Mouse (Mus musculus): ENCODE measurements around the gene Cbr2.
A peak's percentile ranks its signal among the peaks of the same experiment; 100 is the strongest.
"Not testable (repeated sequence)": the region's sequence is repeated elsewhere in the genome, so short reads cannot be mapped to it uniquely, and the experiment has no call there.

Gene Cbr2

DNA sequence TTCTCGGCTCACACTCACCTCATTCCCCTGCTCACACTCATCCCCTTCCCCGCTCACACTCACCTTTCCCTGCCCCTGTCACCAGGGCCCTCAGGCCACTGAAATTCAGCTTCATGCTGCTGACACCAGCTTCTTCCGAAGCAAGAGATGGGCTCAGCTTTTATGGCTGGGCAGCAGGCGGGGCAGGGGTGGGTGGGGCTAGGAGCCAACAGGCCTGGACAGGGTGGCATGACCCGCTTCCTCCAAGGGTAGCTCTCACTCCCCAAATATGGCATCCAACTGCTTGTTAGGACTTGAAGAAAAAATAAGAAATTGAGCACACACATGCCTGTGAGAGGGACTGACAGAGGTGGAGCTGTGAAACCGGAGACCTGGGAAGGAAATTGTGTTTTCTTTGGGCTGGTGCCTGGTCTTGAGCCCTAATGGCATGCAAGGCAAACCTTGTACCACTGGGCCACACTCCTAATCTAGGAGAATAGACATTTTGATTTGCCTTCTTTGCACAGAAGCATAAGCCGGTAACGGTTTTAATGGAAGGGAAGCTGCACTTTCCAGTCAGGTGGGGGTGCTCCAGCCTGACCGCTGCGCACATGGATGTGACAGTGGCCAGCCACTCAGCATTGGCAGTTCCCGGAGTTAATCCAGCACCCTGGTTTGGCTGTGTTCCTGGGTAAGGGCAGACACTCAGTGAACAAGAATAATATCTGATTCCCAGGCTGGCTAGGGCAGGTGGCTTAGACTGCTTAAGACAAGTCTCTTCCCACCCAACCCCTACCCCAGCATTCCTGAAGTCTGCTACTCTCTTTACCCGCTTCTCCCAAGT, at the start of gene Cbr2:
Gene Cbr2 (minus strand): TSS at position 257 of the 823 bp plus-strand sequence.
- no peaks in the 10 kb centered on the region for H3K27me3 ChIP-seq (ENCODE audit: control insufficient read depth, insufficient read depth, low read length, poor library complexity, severe bottlenecking)
- DNase-seq (ENCODE audit: low read depth, low spot score) = no peak
- H3K36me3 ChIP-seq (ENCODE audit: control insufficient read depth, insufficient read depth, low read length, poor library complexity, severe bottlenecking) = no peaks in the 10 kb centered on the region

DNA sequence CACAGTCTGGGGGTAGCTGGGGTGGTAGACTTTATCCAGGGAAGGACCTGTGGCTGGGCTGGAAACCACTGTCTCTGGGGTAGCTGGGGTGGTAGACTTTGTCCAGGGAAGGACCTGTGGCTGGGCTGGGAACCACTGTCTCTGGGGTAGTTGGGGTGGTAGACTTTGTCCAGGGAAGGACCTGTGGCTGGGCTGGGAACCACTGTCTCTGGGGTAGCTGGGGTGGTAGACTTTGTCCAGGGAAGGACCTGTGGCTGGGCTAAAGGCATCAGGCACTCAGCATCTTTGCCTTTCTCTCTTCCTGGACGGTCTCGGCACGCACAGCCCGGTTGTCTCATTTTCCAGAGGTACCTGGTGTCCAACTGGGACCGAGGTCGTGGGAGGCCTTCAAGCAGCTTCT, 49.4 kb upstream of the Cbr2 start:
- not testable (repeated sequence) for DNase-seq (ENCODE audit: low read depth, low spot score); H3K36me3 ChIP-seq (ENCODE audit: control insufficient read depth, insufficient read depth, low read length, poor library complexity, severe bottlenecking)

DNA sequence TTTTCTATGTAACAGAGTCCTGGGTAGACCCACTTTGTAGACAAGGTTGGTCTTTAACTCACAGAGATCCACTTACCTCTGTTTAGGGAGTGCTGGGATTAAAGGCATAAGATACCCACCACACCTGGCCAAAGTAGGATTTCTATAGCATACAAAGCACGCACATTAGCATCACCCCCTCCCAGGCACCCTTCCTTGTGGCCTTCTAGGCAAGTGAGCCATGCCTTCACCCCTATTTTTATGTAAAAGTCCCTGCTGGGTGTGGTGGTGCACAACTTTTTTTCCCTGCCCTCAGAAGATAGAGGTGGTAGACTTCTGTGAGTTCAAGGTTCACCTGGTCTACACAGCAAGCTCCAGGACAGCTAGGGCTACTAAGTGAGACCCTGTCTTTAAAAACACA, 48.0 kb upstream of the Cbr2 start:
- no peak for DNase-seq (ENCODE audit: low read depth, low spot score)
- Histone ChIP-seq H3K36me3 (ENCODE audit: control insufficient read depth, insufficient read depth, low read length, poor library complexity, severe bottlenecking) (0 out of 2 replicates have a peak, but pooled peaks cover 1% of the 10 kb centered on the region), H3K27me3 (ENCODE audit: control insufficient read depth, insufficient read depth, low read length, poor library complexity, severe bottlenecking) (no peaks in the 10 kb centered on the region)

More for the DNA sequence above, 49.4 kb upstream of the Cbr2 start:
- H3K27me3 ChIP-seq (ENCODE audit: control insufficient read depth, insufficient read depth, low read length, poor library complexity, severe bottlenecking) = not testable (repeated sequence)

DNA sequence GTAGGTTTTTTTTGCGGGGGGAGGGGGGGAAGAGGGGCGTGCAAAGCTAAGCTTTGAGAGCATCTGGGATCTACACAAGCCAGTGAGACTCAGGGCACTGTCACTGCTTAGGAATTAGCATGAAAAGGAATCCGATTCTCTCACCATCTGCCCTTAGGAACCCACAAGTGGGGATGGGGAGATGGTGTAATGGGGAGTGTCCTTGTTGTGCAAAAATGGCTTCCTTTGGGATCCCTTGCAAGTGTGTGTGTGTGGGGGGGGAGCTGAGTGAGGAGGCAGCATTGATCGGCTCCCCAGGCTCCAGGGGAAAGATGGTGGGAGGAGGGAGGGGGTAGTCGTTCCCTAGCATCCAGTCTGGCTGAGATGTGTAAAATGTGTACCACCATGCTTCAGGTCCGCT, 45.2 kb upstream of the Cbr2 start:
- Histone ChIP-seq H3K27me3 (ENCODE audit: control insufficient read depth, insufficient read depth, low read length, poor library complexity, severe bottlenecking) (no peaks in the 10 kb centered on the region), H3K36me3 (ENCODE audit: control insufficient read depth, insufficient read depth, low read length, poor library complexity, severe bottlenecking) (0 out of 2 replicates have a peak, but pooled peaks cover 1% of the 10 kb centered on the region)
- no peak for DNase-seq (ENCODE audit: low read depth, low spot score)

DNA sequence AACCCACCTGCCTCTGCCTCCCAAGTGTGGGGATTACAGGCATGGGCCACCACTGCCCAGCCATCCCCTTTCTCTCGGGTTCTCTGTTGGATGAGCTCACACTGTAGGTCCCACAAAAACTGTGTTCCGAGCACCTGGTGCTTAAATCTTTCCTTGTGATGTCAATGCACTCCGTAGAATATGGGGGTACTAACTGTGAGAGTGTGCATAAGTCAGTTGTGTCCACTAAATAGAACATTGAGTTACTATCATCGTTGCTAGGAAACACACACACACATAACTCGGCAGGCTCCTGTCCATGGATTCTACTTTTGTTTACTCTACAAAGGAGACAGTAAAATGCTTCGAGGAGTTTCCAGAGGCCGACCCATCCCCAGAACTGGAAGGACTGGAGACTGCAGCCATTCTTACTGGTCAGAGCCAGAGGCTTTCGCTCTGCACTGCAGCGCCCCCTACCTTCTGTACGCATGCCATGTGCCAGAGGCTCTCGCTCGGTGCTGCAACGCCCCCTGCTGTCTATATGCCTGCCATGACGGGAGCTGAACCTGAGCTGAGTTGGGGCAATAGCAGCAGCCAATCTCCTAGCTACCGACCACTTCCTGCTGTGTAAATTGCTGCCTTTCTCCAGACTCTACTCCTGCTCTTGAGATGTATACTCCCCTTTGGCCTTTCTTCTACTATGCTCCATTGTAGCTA, 44.0 kb upstream of the Cbr2 start:
- peak; percentile 93 for DNase-seq (ENCODE audit: low read depth, low spot score)
- Histone ChIP-seq H3K27me3 (ENCODE audit: control insufficient read depth, insufficient read depth, low read length, poor library complexity, severe bottlenecking) (no peaks in the 10 kb centered on the region), H3K36me3 (ENCODE audit: control insufficient read depth, insufficient read depth, low read length, poor library complexity, severe bottlenecking) (no peaks in the 10 kb centered on the region)

DNA sequence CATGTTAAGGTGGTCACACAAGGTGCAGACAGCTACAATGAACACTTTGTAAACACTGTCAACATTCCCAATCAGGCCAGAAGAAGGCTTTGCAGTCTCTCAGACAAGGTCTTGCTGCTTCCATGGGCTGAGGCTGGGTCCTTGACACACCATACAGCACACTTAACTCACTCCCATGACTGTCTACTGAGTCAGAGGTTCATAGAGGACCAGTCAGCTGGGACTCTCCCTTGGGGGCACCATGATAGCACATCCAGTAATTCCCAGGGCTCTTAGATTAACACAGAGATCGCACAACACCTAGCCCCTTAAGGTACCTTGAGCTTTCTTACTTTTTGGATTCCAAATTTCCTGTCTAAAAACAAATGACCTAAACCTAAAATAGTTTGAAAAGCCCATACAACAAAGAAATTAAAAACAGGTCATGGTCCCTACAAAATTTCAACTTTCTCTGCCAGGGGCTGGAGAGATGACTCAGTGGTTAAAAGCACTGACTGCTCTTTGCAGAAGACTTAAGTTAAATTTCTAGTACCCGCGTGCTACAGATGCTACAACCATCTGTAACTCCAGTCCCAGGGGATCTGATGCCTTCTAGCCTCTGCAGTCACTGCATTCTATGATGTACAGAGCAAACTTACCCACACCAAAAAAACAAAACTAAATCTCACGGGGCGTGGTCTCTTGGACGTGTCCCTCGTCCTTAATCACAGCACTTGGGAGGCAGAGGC, 41.7 kb upstream of the Cbr2 start:
- DNase-seq (ENCODE audit: low read depth, low spot score) = no peak
- Histone ChIP-seq H3K36me3 (ENCODE audit: control insufficient read depth, insufficient read depth, low read length, poor library complexity, severe bottlenecking) (no peaks in the 10 kb centered on the region), H3K27me3 (ENCODE audit: control insufficient read depth, insufficient read depth, low read length, poor library complexity, severe bottlenecking) (no peaks in the 10 kb centered on the region)

DNA sequence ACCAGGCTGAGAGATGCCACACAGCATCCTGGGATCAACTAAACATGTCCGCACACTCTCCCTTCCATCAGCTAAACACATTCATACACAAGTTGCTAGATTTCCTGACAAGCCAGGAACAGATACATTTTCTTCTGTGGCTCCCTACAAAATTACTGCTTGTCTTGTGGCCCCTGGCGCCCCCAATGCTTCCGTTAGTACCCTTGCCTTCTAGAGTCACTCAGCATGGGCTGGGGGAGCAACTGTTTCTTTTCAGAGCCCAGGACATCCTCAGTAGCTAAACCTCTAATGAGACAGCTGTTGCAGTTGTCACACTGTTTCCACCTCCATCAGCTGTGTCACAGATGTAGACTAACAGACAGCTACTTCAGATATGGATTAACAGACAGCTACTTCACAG, 40.8 kb upstream of the Cbr2 start:
- no peak for DNase-seq (ENCODE audit: low read depth, low spot score)
- Histone ChIP-seq H3K36me3 (ENCODE audit: control insufficient read depth, insufficient read depth, low read length, poor library complexity, severe bottlenecking) (no peaks in the 10 kb centered on the region), H3K27me3 (ENCODE audit: control insufficient read depth, insufficient read depth, low read length, poor library complexity, severe bottlenecking) (no peaks in the 10 kb centered on the region)

DNA sequence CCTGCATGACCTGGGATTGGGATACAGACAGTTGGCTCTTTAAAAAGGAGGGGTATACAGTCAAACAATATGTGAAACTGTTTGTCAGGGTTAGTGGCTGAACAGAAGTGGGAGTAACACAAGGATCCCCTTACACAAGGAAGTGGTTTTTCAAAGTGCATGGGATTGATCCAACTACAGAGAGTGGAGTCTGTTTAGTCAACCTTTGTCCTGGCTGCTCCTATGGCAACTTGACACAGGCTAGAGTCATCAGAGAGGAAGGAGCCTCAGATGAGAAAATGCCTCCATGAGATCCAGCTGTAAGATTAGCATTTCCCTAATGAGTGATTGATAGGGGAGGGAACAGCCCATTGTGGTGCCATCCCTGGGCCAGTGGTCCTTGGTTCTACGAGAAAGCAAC, 36.3 kb upstream of the Cbr2 start:
- DNase-seq (ENCODE audit: low read depth, low spot score) = no peak
- H3K36me3 ChIP-seq (ENCODE audit: control insufficient read depth, insufficient read depth, low read length, poor library complexity, severe bottlenecking) = no peaks in the 10 kb centered on the region

DNA sequence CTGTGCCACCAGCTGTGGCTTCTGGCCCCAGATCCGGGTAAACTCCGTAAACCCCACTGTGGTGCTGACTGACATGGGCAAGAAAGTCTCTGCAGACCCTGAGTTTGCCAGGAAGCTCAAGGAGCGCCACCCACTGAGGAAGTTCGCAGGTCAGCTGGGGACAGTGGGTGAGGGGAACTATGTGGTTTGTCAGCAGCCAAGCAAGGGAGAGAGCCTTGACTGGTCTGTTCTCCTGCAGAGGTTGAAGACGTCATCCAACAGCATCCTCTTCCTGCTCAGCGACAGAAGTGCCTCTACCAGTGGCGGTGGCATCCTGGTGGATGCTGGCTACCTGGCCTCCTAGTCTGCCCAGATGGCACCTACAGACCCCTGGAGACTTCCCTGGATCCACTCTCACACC, 35.1 kb upstream of the Cbr2 start:
- H3K27me3 ChIP-seq (ENCODE audit: control insufficient read depth, insufficient read depth, low read length, poor library complexity, severe bottlenecking); DNase-seq (ENCODE audit: low read depth, low spot score); H3K36me3 ChIP-seq (ENCODE audit: control insufficient read depth, insufficient read depth, low read length, poor library complexity, severe bottlenecking): not testable (repeated sequence)

More for the DNA sequence above, 36.3 kb upstream of the Cbr2 start:
- H3K27me3 ChIP-seq (ENCODE audit: control insufficient read depth, insufficient read depth, low read length, poor library complexity, severe bottlenecking) = no peaks in the 10 kb centered on the region

DNA sequence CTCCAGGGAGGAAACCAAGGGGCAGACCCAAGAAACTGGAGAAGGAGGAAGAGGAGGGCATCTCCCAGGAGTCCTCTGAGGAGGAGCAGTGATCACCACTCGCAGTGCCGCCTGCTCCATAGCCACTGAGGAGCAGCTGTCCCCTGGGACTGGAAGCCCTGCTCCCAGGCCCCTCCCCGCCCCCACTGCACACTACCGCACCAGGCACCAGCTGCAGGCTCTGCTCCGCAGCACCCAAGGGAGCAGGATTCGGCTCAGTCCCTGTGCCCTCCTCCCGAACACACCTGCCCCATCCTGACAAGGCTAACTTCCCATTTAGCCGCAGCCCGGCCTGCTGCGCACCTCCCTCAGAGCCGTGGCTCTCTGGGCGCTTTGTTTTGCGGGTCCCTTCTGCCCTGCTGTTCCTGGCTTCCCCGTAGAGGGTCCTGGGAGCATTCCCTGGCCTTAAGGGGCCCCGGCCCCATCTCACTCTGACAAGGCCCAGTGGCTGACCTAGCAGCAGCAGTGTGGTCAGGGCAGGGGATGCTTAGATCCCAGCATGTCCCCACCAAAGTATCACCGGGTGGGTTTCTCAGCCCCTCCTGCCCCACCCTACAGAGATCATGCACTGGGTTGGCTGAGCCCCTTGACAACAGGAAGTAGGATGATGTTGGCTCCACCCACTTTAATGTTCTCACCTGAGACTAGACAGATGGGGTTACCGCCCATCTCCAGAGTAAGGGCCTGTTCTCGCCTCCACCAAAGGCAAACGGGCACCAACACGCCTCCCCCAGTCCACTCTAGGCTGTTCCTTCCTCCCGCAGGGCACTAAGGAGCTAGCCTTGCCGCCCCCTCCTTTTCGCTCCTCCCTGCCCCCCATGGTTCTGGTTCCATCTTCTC, 31.4 kb upstream of the Cbr2 start:
- not testable (repeated sequence) for H3K27me3 ChIP-seq (ENCODE audit: control insufficient read depth, insufficient read depth, low read length, poor library complexity, severe bottlenecking); DNase-seq (ENCODE audit: low read depth, low spot score); H3K36me3 ChIP-seq (ENCODE audit: control insufficient read depth, insufficient read depth, low read length, poor library complexity, severe bottlenecking)

DNA sequence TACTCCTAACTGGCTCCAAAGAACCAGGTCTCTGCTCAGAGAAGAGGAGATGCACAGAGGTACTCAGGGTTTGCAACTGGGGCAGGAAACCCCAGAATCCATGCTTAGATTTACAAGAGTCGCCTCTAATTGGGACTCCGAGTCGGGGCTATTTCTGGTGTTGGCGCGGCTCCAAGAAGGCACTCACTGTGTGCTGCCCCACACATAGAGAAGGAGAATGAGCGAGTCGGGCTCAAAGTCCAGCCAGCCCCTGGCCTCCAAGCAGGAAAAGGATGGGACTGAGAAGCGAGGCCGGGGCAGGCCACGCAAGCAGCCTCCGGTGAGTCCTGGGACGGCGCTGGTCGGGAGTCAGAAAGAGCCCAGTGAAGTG, 30.7 kb upstream of the Cbr2 start, which contains the start of gene Hmga1b:
Gene Hmga1b (plus strand): TSS at position 123 of the 370 bp plus-strand sequence.
- not testable (repeated sequence) for DNase-seq (ENCODE audit: low read depth, low spot score); H3K27me3 ChIP-seq (ENCODE audit: control insufficient read depth, insufficient read depth, low read length, poor library complexity, severe bottlenecking); H3K36me3 ChIP-seq (ENCODE audit: control insufficient read depth, insufficient read depth, low read length, poor library complexity, severe bottlenecking)

DNA sequence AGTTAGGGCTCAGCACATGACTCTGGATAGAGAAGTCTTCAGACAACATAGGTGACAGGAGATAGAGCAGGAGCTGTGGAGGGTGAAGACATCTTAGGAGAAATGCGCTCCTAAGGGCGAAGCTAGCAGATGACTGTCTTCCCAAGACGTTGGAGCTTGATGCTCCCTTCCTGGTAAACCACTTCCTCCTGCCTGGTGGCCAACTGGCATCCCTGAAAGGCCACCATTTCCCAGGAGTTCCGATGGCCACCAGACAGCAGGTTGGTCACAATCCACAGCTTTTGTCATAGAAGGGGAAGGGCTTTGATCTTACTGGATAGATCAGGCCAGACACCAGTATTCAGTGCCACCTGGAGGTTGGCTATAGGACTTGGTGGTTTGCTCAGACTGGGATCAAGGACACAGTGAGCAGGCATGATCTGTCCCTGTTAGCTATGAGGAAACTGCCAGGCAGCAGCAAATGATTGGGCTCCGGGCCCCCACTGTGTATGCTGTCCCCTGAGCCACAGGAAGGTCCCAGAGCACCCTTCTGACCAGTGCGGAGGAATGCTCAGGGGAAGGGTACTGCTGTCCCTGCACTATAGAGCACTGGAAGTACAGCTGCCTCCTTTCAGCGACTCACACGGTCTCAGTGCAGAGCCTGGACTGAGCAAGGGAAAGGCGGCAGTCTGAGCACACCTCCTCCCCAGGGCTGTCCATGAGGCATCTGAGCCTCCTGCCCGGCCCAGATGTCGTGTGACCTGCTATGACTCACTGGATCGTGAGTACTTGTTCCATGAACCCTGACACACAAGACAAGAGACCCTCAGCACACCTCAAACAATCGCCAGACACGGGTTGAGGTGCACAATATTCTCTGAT, 30.1 kb upstream of the Cbr2 start:
- DNase-seq (ENCODE audit: low read depth, low spot score) = no peak
- H3K27me3 ChIP-seq (ENCODE audit: control insufficient read depth, insufficient read depth, low read length, poor library complexity, severe bottlenecking) = no peaks in the 10 kb centered on the region
- H3K36me3 ChIP-seq (ENCODE audit: control insufficient read depth, insufficient read depth, low read length, poor library complexity, severe bottlenecking) = no peaks in the 10 kb centered on the region

DNA sequence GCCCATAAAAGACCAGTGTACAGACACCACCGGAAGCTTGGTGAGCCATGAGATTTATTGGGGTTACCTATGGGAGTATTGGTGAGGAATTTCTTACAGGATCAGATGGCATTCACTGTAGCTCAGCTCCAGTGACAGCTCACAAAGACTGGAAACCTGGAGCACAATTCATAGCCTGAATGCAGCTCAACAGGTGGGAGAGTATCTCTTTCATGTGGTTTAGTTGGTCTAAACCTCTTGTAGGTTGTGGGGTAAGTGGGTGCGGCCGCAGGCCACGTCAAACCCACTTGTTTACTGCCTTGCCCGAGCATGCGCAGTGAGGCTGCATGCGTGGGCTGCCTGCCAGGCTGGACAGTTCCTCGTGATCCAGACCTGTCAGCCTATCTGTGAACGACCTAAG, 28.3 kb upstream of the Cbr2 start:
- no peak for DNase-seq (ENCODE audit: low read depth, low spot score)
- Histone ChIP-seq H3K36me3 (ENCODE audit: control insufficient read depth, insufficient read depth, low read length, poor library complexity, severe bottlenecking) (no peaks in the 10 kb centered on the region), H3K27me3 (ENCODE audit: control insufficient read depth, insufficient read depth, low read length, poor library complexity, severe bottlenecking) (no peaks in the 10 kb centered on the region)
